Mouse (Mus musculus) ES-E14 (cell line): ENCODE measurements around the gene Dst.

Experiments used
- CHD2 ChIP-seq: IDR thresholded peaks from 2 replicates; pipeline ENCODE4 v1.6.1; 2014; ENCODE audit warnings: mild to moderate bottlenecking, low read depth, low read length, inconsistent platforms
- HCFC1 ChIP-seq: IDR thresholded peaks from 2 replicates; pipeline ENCODE4 v1.6.1; 2012; ENCODE audit warnings: low read length, inconsistent platforms, borderline replicate concordance; ENCODE audit not compliant: insufficient read depth
- MAFK ChIP-seq: IDR thresholded peaks from 2 replicates; pipeline ENCODE4 v1.6.1; 2014; ENCODE audit warnings: mild to moderate bottlenecking, low read depth, low read length, inconsistent platforms; ENCODE audit not compliant: insufficient read depth
- ZC3H11A ChIP-seq: IDR thresholded peaks from 2 replicates; pipeline ENCODE4 v1.6.1; 2012; ENCODE audit warnings: low read depth, mild to moderate bottlenecking, inconsistent platforms, low read length, borderline replicate concordance
- ZNF384 ChIP-seq: IDR thresholded peaks from 2 replicates; pipeline ENCODE4 v1.6.1; 2012; ENCODE audit warnings: low read depth, low read length, inconsistent platforms

- TF ChIP-seq CHD2 (no peak), MAFK (no peak), ZC3H11A (no peak), ZNF384 (no peak), HCFC1 (no peak)
Measured at GRCm38 (mm10) chr1:33908191-33908962, at the start of gene Dst.
